Mouse (Mus musculus): ENCODE measurements around the gene Pak3. TPM values are rescaled to one million over a fixed set of nuclear protein-coding genes. Genes with fewer than 3 reads are reported as not detected.
"Not testable (repeated sequence)": the region's sequence is repeated elsewhere in the genome, so short reads cannot be mapped to it uniquely, and the experiment has no call there.

Pak3 gene
- polyA plus RNA-seq (2012; rRNA removed), result 0.04 and 0.22 TPM in 2 replicates

- no peak for DNase-seq (ENCODE audit: low read depth, low spot score)
- 15% methylated on average over 23 of the region's 23 CpGs for WGBS
Measured at GRCm38 (mm10) chrX:143518168-143518901, at the start of gene Pak3. TSS of gene Pak3 (plus strand) at chrX:143518591.

GRCm38 (mm10) chrX:143482866-143483265 is 35.5 kb upstream of the Pak3 start:
- peak; percentile 100 for DNase-seq (ENCODE audit: low read depth, low spot score)
- WGBS, result 84% methylated on average over 3 of the region's 3 CpGs

- 34% methylated on average over 4 of the region's 4 CpGs for WGBS
- DNase-seq (ENCODE audit: low read depth, low spot score), result no peak
Measured at GRCm38 (mm10) chrX:143501053-143501695, 17.2 kb upstream of the Pak3 start.

GRCm38 (mm10) chrX:143501776-143502365 is 16.5 kb upstream of the Pak3 start:
- DNase-seq (ENCODE audit: low read depth, low spot score), result no peak
- WGBS, result 58% methylated on average over 5 of the region's 5 CpGs

- 18% methylated on average over 7 of the region's 7 CpGs for WGBS
Measured at GRCm38 (mm10) chrX:143518917-143519316, 526 bp downstream of the Pak3 start.

GRCm38 (mm10) chrX:143519454-143519853 is 1.1 kb downstream of the Pak3 start:
- WGBS, result 66% methylated on average over 5 of the region's 5 CpGs
- DNase-seq (ENCODE audit: low read depth, low spot score), result not testable (repeated sequence)

More at GRCm38 (mm10) chrX:143518917-143519316, 526 bp downstream of the Pak3 start:
- DNase-seq (ENCODE audit: low read depth, low spot score), result no peak

GRCm38 (mm10) chrX:143520195-143520594 is 1.8 kb downstream of the Pak3 start:
- no peak for DNase-seq (ENCODE audit: low read depth, low spot score)
- WGBS, result 35% methylated on average over 1 of the region's 1 CpGs

GRCm38 (mm10) chrX:143532331-143532730 is 13.9 kb downstream of the Pak3 start:
- 76% methylated on average over 3 of the region's 3 CpGs for WGBS
- DNase-seq (ENCODE audit: low read depth, low spot score), result no peak

- DNase-seq (ENCODE audit: low read depth, low spot score), result no peak
- 69% methylated on average over 3 of the region's 3 CpGs for WGBS
Measured at GRCm38 (mm10) chrX:143533574-143533973, 15.2 kb downstream of the Pak3 start.

GRCm38 (mm10) chrX:143542756-143543155 is 24.4 kb downstream of the Pak3 start:
- WGBS, result 72% methylated on average over 2 of the region's 2 CpGs

GRCm38 (mm10) chrX:143543186-143543793 is 24.9 kb downstream of the Pak3 start:
- 54% methylated on average over 7 of the region's 7 CpGs for WGBS
- no peak for DNase-seq (ENCODE audit: low read depth, low spot score)

More at GRCm38 (mm10) chrX:143542756-143543155, 24.4 kb downstream of the Pak3 start:
- no peak for DNase-seq (ENCODE audit: low read depth, low spot score)

- DNase-seq (ENCODE audit: low read depth, low spot score), result no peak
- 50% methylated on average over 2 of the region's 2 CpGs for WGBS
Measured at GRCm38 (mm10) chrX:143573691-143574090, 55.3 kb downstream of the Pak3 start.

GRCm38 (mm10) chrX:143579925-143580324 is 61.5 kb downstream of the Pak3 start:
- no peak for DNase-seq (ENCODE audit: low read depth, low spot score)
- WGBS, result 66% methylated on average over 2 of the region's 2 CpGs

- DNase-seq (ENCODE audit: low read depth, low spot score), result no peak
- 46% methylated on average over 2 of the region's 2 CpGs for WGBS
Measured at GRCm38 (mm10) chrX:143580458-143580959, 62.1 kb downstream of the Pak3 start.

GRCm38 (mm10) chrX:143606877-143607449 is 88.6 kb downstream of the Pak3 start:
- 55% methylated on average over 5 of the region's 5 CpGs for WGBS
- DNase-seq (ENCODE audit: low read depth, low spot score), result no peak

- 44% methylated on average over 4 of the region's 4 CpGs for WGBS
- DNase-seq (ENCODE audit: low read depth, low spot score), result no peak
Measured at GRCm38 (mm10) chrX:143618734-143619133, 100.3 kb downstream of the Pak3 start.

- 73% methylated on average over 5 of the region's 5 CpGs for WGBS
- no peak for DNase-seq (ENCODE audit: low read depth, low spot score)
Measured at GRCm38 (mm10) chrX:143627767-143628166, 109.4 kb downstream of the Pak3 start.

GRCm38 (mm10) chrX:143643936-143644335 is 125.5 kb downstream of the Pak3 start:
- 55% methylated on average over 2 of the region's 2 CpGs for WGBS
- no peak for DNase-seq (ENCODE audit: low read depth, low spot score)

GRCm38 (mm10) chrX:143644807-143645206 is 126.4 kb downstream of the Pak3 start:
- WGBS, result 49% methylated on average over 1 of the region's 1 CpGs
- DNase-seq (ENCODE audit: low read depth, low spot score), result no peak

Measured in large intestine, adult 2 months (tissue).